Mouse (Mus musculus) central nervous system, embryonic 11.5 days (tissue): Measurements from ENCODE around the gene Depdc7. TPM values are rescaled to one million over a fixed set of nuclear protein-coding genes. Genes with fewer than 3 reads are reported as not detected.

ENCODE experiments used
- polyA plus RNA-seq: library from polyadenylated mRNA; depleted of rRNA; stranded (reverse); fragments of >200 nt; gene quantifications from 2 replicates; pipeline ENCODE4 v1.2.3, GENCODE M21; 2012; rRNA removed

Depdc7 gene
- polyA plus RNA-seq = 1.8 and 2.7 TPM in 2 replicates

GRCm38 (mm10) chr2:104742741-104743064 is at the start of gene Depdc7:
Depdc7 (minus strand) TSS chr2:104742878.

GRCm38 (mm10) chr2:104716279-104716678 is 26.4 kb downstream of the Depdc7 start, which contains the start of gene Pin1rt1:
Pin1rt1 (minus strand) TSS chr2:104716379.

GRCm38 (mm10) chr2:104711585-104712485 is 30.8 kb downstream of the Depdc7 start, which contains the start of gene Tcp11l1:
Tcp11l1 (minus strand) TSS chr2:104712169.

Other genes with a start within 250 kb of the Depdc7 start
- gene Hipk3, start 248.4 kb downstream of the Depdc7 start, polyA plus RNA-seq = 9.8 and 21.4 TPM in 2 replicates
- 52.8 and 69.8 TPM in 2 replicates for gene Cstf3, start 152.4 kb downstream of the Depdc7 start, polyA plus RNA-seq
- 27.2 and 30.1 TPM in 2 replicates for gene Tcp11l1, start 30.7 kb downstream of the Depdc7 start, polyA plus RNA-seq
- not detected in 2 replicates for gene Pin1rt1, start 26.5 kb downstream of the Depdc7 start, polyA plus RNA-seq
- 11.6 and 24.1 TPM in 2 replicates for gene Qser1, start 73.9 kb upstream of the Depdc7 start, polyA plus RNA-seq
- 0.32 and 0.88 TPM in 2 replicates for gene Prrg4, start 107.0 kb upstream of the Depdc7 start, polyA plus RNA-seq
- 3.7 and 7.3 TPM in 2 replicates for gene Ccdc73, start 124.9 kb upstream of the Depdc7 start, polyA plus RNA-seq